Mouse (Mus musculus): ENCODE measurements around the gene Trim46.

GRCm38 (mm10) chr3:89193351-89193750, 52.8 kb downstream of the Trim46 start:
- TF ChIP-seq CTCF (IDR thresholded peaks at IDR 0.05; ENCODE audit: low read depth, low read length) (no peak), POLR2A (IDR thresholded peaks at IDR 0.05; ENCODE audit: extremely low read depth, insufficient read depth, low read length) (no peak)

Data from liver, adult 2 months (tissue).